Mouse (Mus musculus) cerebellum, adult 2 months (tissue): ENCODE measurements around the gene Per3. TPM values are rescaled to one million over a fixed set of nuclear protein-coding genes. Genes with fewer than 3 reads are reported as not detected.

Source experiments
- DNase-seq, 2 experiments: peaks; one replicate each; pipeline ENCODE4 v3.0.0; 2021
- H3K27ac ChIP-seq: fragments of 200-500 bp; 2 replicates; pipeline ENCODE4 v1.5.1; 2012; ENCODE audit warnings: low read length, control low read depth, inconsistent platforms; ENCODE audit not compliant: insufficient read depth
- H3K27me3 ChIP-seq: fragments of 200-500 bp; 2 replicates; pipeline ENCODE4 v1.6.1; 2012; ENCODE audit warnings: inconsistent platforms, mild to moderate bottlenecking, low read length, moderate library complexity; ENCODE audit not compliant: control insufficient read depth, insufficient read depth
- H3K4me1 ChIP-seq: fragments of 200-500 bp; 2 replicates; pipeline ENCODE4 v1.6.1; 2011; ENCODE audit warnings: low read length; ENCODE audit not compliant: control insufficient read depth, insufficient read depth
- H3K4me3 ChIP-seq: fragments of 200-500 bp; replicated peaks from 2 replicates; pipeline ENCODE3; 2011; ENCODE audit warnings: mild to moderate bottlenecking, low read depth, low read length, control low read depth; ENCODE audit not compliant: insufficient read depth
- CTCF ChIP-seq: fragments of 200-500 bp; IDR thresholded peaks from 2 replicates; pipeline ENCODE4 v1.5.1; 2011; ENCODE audit warnings: low read depth, mild to moderate bottlenecking, control low read depth, low read length, moderate library complexity, borderline replicate concordance; ENCODE audit not compliant: insufficient read depth
- POLR2A ChIP-seq: fragments of 200-500 bp; IDR thresholded peaks from 2 replicates; pipeline ENCODE4 v1.6.1; 2011; ENCODE audit warnings: low read length, control low read depth, borderline replicate concordance; ENCODE audit not compliant: insufficient read depth
- WGBS: fragments of 180-500 bp; shearing (Covaris S2); methylation state at CpG from one replicate; pipeline ENCODE4 v1.1.7; 2018; 5-methylcytosine and 5-hydroxymethylcytosine counted together
- polyA plus RNA-seq: library from polyadenylated mRNA; depleted of rRNA; stranded (reverse); fragments of >200 nt; gene quantifications from 2 replicates; pipeline ENCODE4 v1.2.3, GENCODE M21; 2012

The Per3 gene
- polyA plus RNA-seq, 1 experiment: 40.0 TPM

DNA sequence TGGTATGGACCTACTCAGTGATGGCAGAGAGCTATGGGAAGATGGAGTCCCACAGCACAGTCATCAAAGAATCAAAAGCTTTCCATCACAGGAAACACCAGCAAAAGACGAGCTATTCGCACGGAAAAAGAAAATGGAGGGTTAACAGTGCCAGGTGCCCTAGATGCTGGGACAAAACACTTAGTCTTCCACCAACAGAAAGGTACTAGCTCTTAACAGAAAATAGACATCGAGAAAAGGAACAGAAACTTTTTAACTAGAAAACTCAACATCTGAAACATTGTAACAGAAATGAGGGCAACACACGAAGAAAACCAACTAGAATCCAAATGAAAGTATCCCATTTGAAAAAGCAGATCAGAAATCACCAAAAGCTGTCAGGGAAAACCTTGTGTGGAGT lies 64.3 kb downstream of the Per3 start:
- WGBS: 88% methylated on average over 5 of the region's 5 CpGs
- no peak for TF ChIP-seq POLR2A
- no peak for TF ChIP-seq CTCF
- no peak for DNase-seq
- Histone ChIP-seq H3K4me1 (no peaks in the 10 kb centered on the region), H3K4me3 (no peak overlapping the region), H3K27me3 (no peaks in the 10 kb centered on the region), H3K27ac (no peak overlapping the region)

DNA sequence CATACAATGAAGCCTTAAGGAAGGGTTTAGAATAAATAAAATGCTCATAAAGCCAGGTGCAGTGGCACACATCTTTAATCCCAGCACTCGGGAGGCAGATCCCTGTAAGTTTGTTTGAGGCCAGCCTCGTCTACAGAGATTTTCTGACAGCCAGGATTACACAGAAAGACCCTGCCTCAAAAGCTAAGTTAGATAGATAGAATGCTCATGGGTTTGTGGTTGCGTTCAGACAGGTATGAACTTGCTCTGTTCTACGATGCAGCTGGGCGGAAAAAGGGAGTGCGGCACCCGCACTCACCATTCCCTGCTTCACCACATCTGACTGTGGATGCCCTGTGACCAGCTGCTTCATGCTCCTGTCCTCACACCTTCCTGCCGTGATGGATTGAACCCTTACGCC lies 65.0 kb downstream of the Per3 start:
- TF ChIP-seq POLR2A: no peak
- no peak for TF ChIP-seq CTCF
- H3K4me3 ChIP-seq: no peak overlapping the region
- H3K27ac ChIP-seq: no peak overlapping the region
- no peak for DNase-seq
- H3K4me1 ChIP-seq: no peaks in the 10 kb centered on the region
- 87% methylated on average over 9 of the region's 9 CpGs for WGBS
- H3K27me3 ChIP-seq: no peaks in the 10 kb centered on the region

GRCm38 (mm10) chr4:150978156-150978910 lies 66.1 kb downstream of the Per3 start:
- no peaks in the 10 kb centered on the region for H3K27me3 ChIP-seq
- H3K27ac ChIP-seq: no peak overlapping the region
- no peak for DNase-seq
- H3K4me1 ChIP-seq: no peaks in the 10 kb centered on the region
- WGBS: 77% methylated on average over 21 of the region's 21 CpGs
- H3K4me3 ChIP-seq: no peak overlapping the region
- TF ChIP-seq CTCF: no peak
- TF ChIP-seq POLR2A: no peak

- no peak for TF ChIP-seq CTCF
Measured at GRCm38 (mm10) chr4:150975145-150975544, 69.3 kb downstream of the Per3 start.

GRCm38 (mm10) chr4:150973264-150973663 lies 71.2 kb downstream of the Per3 start:
- Histone ChIP-seq H3K4me3 (no peak overlapping the region), H3K27me3 (no peaks in the 10 kb centered on the region), H3K27ac (no peak overlapping the region), H3K4me1 (no peaks in the 10 kb centered on the region)
- TF ChIP-seq POLR2A: no peak
- TF ChIP-seq CTCF: no peak
- DNase-seq: peak in 1 of 2 experiments; percentile 28
- 55% methylated on average over 8 of the region's 8 CpGs for WGBS

More at GRCm38 (mm10) chr4:150975145-150975544, 69.3 kb downstream of the Per3 start:
- WGBS: 20% methylated on average over 1 of the region's 1 CpGs
- Histone ChIP-seq H3K27ac (no peak overlapping the region), H3K27me3 (no peaks in the 10 kb centered on the region), H3K4me1 (no peaks in the 10 kb centered on the region), H3K4me3 (no peak overlapping the region)
- no peak for DNase-seq

- WGBS: 88% methylated on average over 8 of the region's 8 CpGs
- DNase-seq: no peak
- H3K4me3 ChIP-seq: no peak overlapping the region
- TF ChIP-seq POLR2A: no peak
- no peak overlapping the region for H3K27ac ChIP-seq
- no peaks in the 10 kb centered on the region for H3K4me1 ChIP-seq
- H3K27me3 ChIP-seq: no peaks in the 10 kb centered on the region
Measured at GRCm38 (mm10) chr4:150968956-150969355, 75.5 kb downstream of the Per3 start.

DNA sequence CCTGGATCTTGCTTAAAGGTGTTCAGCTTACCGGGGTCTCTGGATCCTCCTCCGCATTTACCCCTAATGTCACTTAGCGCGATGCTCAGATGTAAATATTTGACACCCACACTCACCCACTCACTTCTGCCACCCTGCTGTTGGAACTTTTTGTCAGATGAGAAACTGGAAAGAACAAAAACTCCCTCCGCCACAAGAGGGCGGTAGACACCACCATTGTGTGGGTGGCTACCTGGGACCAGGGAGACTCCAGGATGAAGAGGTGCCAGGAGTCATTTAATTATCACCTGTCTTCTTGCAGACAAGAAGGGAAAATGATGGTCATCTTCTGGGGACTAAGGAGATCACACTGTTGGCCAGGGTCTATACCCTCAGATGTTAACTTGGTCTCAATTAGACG lies 77.9 kb downstream of the Per3 start:
- DNase-seq: peak; percentile 49 to 55
- WGBS: 24% methylated on average over 7 of the region's 7 CpGs
- TF ChIP-seq POLR2A: no peak
- TF ChIP-seq CTCF: peak; percentile 76
- H3K27ac ChIP-seq: no peak overlapping the region
- no peak overlapping the region for H3K4me3 ChIP-seq
- no peaks in the 10 kb centered on the region for H3K4me1 ChIP-seq
- H3K27me3 ChIP-seq: no peaks in the 10 kb centered on the region

GRCm38 (mm10) chr4:150965555-150965951 lies 78.9 kb downstream of the Per3 start:
- Histone ChIP-seq H3K4me3 (no peak overlapping the region), H3K4me1 (no peaks in the 10 kb centered on the region), H3K27ac (no peak overlapping the region), H3K27me3 (no peaks in the 10 kb centered on the region)
- DNase-seq: no peak
- no peak for TF ChIP-seq POLR2A
- peak; percentile 36; the same call in 1 of the 2 replicates for TF ChIP-seq CTCF
- WGBS: 72% methylated on average over 11 of the region's 11 CpGs
